Mouse (Mus musculus) 3134 (cell line): ENCODE measurements at regions not wholly inside any gene's neighbourhood (a gene's known extent, or its start where the extent isn't known, plus 50 kb on each side); places are given as distances from the start of the nearest gene placed in this dataset.
A peak's percentile ranks its signal among the peaks of the same experiment; 100 is the strongest.

Experiments
- DNase-seq: peaks from one replicate; pipeline ENCODE4 v3.0.0-alpha.2; 2011; ENCODE audit warnings: low spot score; ENCODE audit not compliant: insufficient read length; ENCODE audit errors: extremely low read depth

GRCm38 (mm10) chr1:159398643-159399042 is 124.9 kb upstream of the Tnr start:
- no peak for DNase-seq

GRCm38 (mm10) chr1:159406317-159406716 is 117.3 kb upstream of the Tnr start:
- no peak for DNase-seq

- DNase-seq = no peak
These were observed 116.8 kb upstream of the Tnr start for GRCm38 (mm10) chr1:159406781-159407180.

- no peak for DNase-seq
These were observed 110.2 kb upstream of the Tnr start for GRCm38 (mm10) chr1:159413374-159413773.

GRCm38 (mm10) chr1:159415656-159416055 is 107.9 kb upstream of the Tnr start:
- DNase-seq = no peak

GRCm38 (mm10) chr1:159417176-159417575 is 106.4 kb upstream of the Tnr start:
- no peak for DNase-seq

GRCm38 (mm10) chr1:159419301-159419965 is 104.1 kb upstream of the Tnr start:
- DNase-seq = no peak

GRCm38 (mm10) chr1:159420189-159420588 is 103.4 kb upstream of the Tnr start:
- no peak for DNase-seq

- no peak for DNase-seq
These were observed 99.9 kb upstream of the Tnr start for GRCm38 (mm10) chr1:159423694-159424093.

GRCm38 (mm10) chr1:159429926-159430325 is 93.6 kb upstream of the Tnr start:
- DNase-seq = no peak

- no peak for DNase-seq
These were observed 90.0 kb upstream of the Tnr start for GRCm38 (mm10) chr1:159433521-159433920.

GRCm38 (mm10) chr1:159440770-159441169 is 82.8 kb upstream of the Tnr start:
- DNase-seq = no peak

- no peak for DNase-seq
These were observed 79.5 kb upstream of the Tnr start for GRCm38 (mm10) chr1:159444093-159444492.

- DNase-seq = no peak
These were observed 78.1 kb upstream of the Tnr start for GRCm38 (mm10) chr1:159445465-159445864.

- DNase-seq = no peak
These were observed 72.1 kb upstream of the Tnr start for GRCm38 (mm10) chr1:159451462-159451861.

- DNase-seq = peak; percentile 60
These were observed 62.7 kb upstream of the Tnr start for GRCm38 (mm10) chr1:159460876-159461275.

GRCm38 (mm10) chr1:159470941-159471340 is 52.6 kb upstream of the Tnr start:
- no peak for DNase-seq
